ENCODE assay signal across 8 mouse cellular contexts in genomic region chr16:55852943-55853727, GRCm38 (mm10). TPM values are rescaled to one million over a fixed set of nuclear protein-coding genes. Genes with fewer than 3 reads are reported as not detected.
A peak's percentile ranks its signal among the peaks of the same experiment; 100 is the strongest.
DNase-seq lines count a peak whose midpoint lies in the region; ATAC-seq lines count a peak whose summit lies in the region.

No protein-coding gene starts in this region.

- H3K4me2 ChIP-seq in embryonic facial prominence, embryonic 11.5 days (ENCODE audit: low read depth, low read length): no peak overlapping the region

- no peaks in the 10 kb centered on the region for H3K9me3 ChIP-seq in embryonic facial prominence, embryonic 11.5 days (replicated peaks; ENCODE audit: control insufficient read depth, low read length)

- 55% methylated on average over 19 of the region's 19 CpGs for WGBS in embryonic facial prominence, embryonic 11.5 days

- ATAC-seq in embryonic facial prominence, embryonic 11.5 days (replicated peaks; ENCODE audit: insufficient number of reproducible peaks, low FRiP score, low TSS enrichment, low read depth): peak; percentile 47
- peak; percentile 94 for ATAC-seq in neutrophil, adult 5-6 weeks (ENCODE audit: extremely low read depth, insufficient number of reproducible peaks, low FRiP score, poor library complexity, severe bottlenecking)

- intact Hi-C loops in heart, postnatal 14 days (cut with DNase I): loop anchor here (1.0 to 10.0 kb wide), 3 partner anchors 334 to 698 kb away; no protein-coding TSS in a partner anchor

- DNase-seq in CD8-positive naive resting alpha-beta T cell, adult 2 months (ENCODE audit: low read depth in 2 of 2, low spot score in 2 of 2): peak; percentile 71 to 80
- DNase-seq in adrenal gland, postnatal 36 days: peak; percentile 76 to 84
- peak; percentile 92 for DNase-seq in embryonic facial prominence, embryonic 11.5 days (ENCODE audit: low spot score)
- DNase-seq in heart, postnatal 14 days: peak; percentile 76 to 86
- DNase-seq in kidney, postnatal 36 days: peak; percentile 78 to 91
- peak; percentile 64 to 74 for DNase-seq in lung, adult 18-20 months
- peak; percentile 76 for DNase-seq in thymus, postnatal 25 days

- no peaks in the 10 kb centered on the region for H3K36me3 ChIP-seq in embryonic facial prominence, embryonic 11.5 days (replicated peaks; ENCODE audit: control insufficient read depth, insufficient read depth, low read depth, low read length)

- no peak overlapping the region for H3K4me3 ChIP-seq in embryonic facial prominence, embryonic 11.5 days (ENCODE audit: low read depth, low read length)

- H3K27ac ChIP-seq in embryonic facial prominence, embryonic 11.5 days (replicated peaks; ENCODE audit: low read depth, low read length): no peak overlapping the region

- no peaks in the 10 kb centered on the region for H3K27me3 ChIP-seq in embryonic facial prominence, embryonic 11.5 days (ENCODE audit: control insufficient read depth, insufficient read depth, low read length)

- no peaks in the 10 kb centered on the region for H3K4me1 ChIP-seq in embryonic facial prominence, embryonic 11.5 days (ENCODE audit: control insufficient read depth, insufficient read depth, low read length)

- H3K9ac ChIP-seq in embryonic facial prominence, embryonic 11.5 days (replicated peaks; ENCODE audit: low read length): no peak overlapping the region

RNA-seq across cellular contexts. Expression of gene Nfkbiz, which starts 14.4 kb away (rescaled TPM):
- total RNA-seq in adrenal gland, postnatal 36 days (2021): 1 to 10 TPM; 4.6 to 5.6 TPM
- 3.0 and 3.9 TPM in 2 replicates for polyA plus RNA-seq in embryonic facial prominence, embryonic 11.5 days (2014; fragmentation: Nextera tagmentation; extraction: Ambion mirVana)
- 1 to 10 TPM; 2.9 to 3.3 TPM for total RNA-seq in heart, postnatal 14 days (2021)
- total RNA-seq in neutrophil, adult 5-6 weeks (2017): 138 and 154 TPM in 2 replicates

RNA-seq across cellular contexts. Expression of gene Nxpe3, which starts 42.0 kb away (rescaled TPM):
- 1 to 10 TPM in 1 of 2 experiments, under 1 TPM in 1; 0.83 to 1.5 TPM for total RNA-seq in adrenal gland, postnatal 36 days (2021)
- polyA plus RNA-seq in embryonic facial prominence, embryonic 11.5 days (2014; fragmentation: Nextera tagmentation; extraction: Ambion mirVana): 1.2 and 1.3 TPM in 2 replicates
- under 1 TPM; 0.45 to 0.54 TPM for total RNA-seq in heart, postnatal 14 days (2021)
- total RNA-seq in neutrophil, adult 5-6 weeks (2017): 16.8 and 16.9 TPM in 2 replicates

Comparison
In these comparisons a context has a peak if more than half of its experiments do, and no peak if none do; other contexts are left out.
1. RNA of gene Nfkbiz, which starts 14.4 kb away (total RNA-seq): 138 to 154 TPM in neutrophil, adult 5-6 weeks; 4.6 to 5.6 TPM in adrenal gland, postnatal 36 days and 2.9 to 3.3 TPM in heart, postnatal 14 days; every median in the first group is over 10 times any median in the second.
2. Peak in every context shown above with its lines, with median percentiles within 50 percentile points of each other: DNase-seq.